Mouse (Mus musculus) mature B cell (primary cell): Measurements from ENCODE around the gene Armc9.

Source experiments
- in situ Hi-C: fragments of 300-500 bp; cut with MboI; formaldehyde crosslinking; loops from 2 replicates; pipeline ENCODE4 v1.14.3; 2019

The Armc9 gene

DNA sequence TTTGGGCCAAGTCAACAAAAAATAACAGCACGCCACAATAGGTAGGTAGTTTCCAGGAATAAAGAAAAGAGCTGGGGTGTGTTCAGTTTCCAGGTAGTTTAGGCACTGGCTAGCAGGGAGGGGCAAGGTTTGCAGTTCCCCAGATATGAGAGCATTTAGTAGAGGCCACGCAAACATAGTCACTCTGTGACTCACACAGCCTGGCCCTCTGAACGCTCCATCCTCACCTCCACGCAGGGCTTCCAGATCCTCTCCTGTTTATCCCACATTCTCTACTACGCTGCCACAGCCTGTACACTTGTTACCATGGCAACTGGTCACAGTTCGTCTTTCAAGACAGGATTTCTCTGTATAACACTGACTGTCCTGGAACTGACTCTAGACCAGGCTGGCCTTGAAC is 70.6 kb downstream of the Armc9 start:
- in situ Hi-C loops: no loop called here

DNA sequence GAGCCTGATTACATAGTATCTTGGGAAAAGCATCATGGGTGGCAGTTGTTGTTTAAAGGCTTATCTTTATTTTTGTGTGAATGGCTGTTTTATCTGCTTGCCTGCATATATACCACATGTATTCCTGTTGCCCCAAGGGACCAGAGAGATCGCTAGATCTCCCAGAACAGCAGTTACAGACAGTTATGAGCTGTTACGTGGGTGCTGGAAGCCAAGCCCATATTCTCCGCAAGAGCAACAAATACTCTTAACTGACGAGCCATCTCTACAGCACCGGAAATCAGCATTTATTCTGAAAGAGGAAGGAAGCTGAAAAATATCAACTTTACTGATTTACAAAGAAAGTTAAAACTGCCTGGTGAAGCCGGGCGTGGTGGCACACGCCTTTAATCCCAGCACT is 74.1 kb downstream of the Armc9 start:
- in situ Hi-C loops: no loop called here

DNA sequence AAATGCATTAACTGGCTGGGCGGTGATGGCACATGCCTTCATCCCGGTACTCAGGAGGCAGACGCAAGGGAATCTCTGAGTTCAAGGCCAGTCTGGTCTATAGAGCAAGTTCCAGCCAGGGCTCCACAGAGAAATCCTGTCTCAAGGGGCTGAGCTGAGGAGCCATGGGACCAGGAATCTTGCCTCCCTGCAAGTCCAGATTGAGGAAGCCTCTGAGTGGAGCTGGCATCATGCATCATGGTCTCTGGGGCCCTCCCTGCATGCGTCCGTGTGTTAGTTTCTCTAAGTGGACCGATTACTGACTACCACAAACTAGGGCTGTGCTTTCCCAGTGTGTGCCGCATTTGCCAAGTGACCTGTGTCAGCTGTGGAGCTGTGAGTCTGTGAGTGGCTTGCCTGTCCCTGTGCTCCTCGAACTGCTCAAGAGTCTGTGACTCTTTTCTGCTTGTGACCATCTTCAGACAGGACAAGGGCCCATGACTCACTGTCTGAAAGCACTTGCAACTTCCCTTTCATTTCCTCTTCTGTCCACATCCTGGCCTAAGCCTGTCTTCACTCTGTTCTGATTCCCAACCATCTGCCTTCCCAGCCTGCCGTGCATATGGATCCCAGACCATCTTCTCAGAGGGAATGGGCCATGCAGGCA is 74.7 kb downstream of the Armc9 start:
- in situ Hi-C loops: no loop called here

DNA sequence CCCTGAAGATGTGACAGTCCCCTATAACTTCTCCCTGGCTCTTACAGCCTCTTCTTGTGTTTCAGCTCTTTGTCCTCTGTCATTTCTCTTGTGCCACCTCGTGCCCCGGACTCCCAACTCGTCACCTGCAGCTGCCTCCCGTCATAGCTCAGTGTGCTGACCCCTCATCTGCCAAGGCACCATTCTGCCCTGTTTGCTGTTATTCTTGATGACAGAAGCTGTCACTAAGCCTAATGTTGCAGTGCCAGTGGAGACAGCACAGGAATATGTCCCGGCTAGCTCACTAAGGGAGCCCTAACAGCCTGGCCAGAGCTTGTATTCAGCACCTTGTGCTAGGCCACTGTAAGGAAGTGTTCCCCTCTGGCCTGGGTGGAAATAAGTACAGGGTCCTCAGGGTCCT is 78.1 kb downstream of the Armc9 start:
- in situ Hi-C loops: no loop called here

DNA sequence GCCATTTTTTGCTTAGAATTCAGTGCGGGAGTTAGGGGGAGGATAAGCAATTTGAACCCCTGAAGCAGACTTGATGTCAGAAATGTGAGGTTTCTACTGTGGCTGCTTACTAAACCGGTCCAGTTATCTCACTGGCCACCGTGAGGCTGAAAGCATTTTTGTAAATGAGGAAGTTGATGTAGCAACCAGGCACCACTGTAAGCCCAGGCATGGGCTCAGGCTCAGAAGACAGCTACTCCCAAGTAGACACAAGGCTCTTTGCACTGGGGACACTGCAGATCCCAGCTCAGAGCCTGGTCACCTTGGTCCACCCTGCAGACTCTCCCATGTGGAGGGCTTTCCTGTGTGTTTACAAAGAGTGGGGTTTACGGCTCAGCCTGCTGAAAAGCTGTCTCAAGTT is 79.2 kb downstream of the Armc9 start:
- in situ Hi-C loops: no loop called here

DNA sequence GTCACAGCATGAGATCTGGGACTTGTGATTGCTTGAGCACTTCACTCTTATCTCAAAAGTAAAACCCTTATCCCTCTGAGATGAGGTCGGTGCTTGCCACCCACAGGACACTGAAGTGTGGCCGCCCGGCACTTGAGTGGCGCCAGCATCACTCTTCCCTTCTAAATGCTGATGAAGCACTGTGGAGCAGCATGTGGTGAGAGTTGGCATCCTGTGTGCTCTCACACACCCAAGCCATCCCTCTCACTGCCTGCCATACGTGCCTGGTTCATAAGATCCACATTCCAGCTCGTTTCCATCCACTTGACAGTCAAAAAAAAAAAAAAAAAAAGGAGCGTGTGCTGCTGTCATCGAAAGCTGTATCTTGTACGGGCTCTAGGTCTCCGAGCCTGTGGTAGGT is 80.5 kb downstream of the Armc9 start:
- in situ Hi-C loops: no loop called here

DNA sequence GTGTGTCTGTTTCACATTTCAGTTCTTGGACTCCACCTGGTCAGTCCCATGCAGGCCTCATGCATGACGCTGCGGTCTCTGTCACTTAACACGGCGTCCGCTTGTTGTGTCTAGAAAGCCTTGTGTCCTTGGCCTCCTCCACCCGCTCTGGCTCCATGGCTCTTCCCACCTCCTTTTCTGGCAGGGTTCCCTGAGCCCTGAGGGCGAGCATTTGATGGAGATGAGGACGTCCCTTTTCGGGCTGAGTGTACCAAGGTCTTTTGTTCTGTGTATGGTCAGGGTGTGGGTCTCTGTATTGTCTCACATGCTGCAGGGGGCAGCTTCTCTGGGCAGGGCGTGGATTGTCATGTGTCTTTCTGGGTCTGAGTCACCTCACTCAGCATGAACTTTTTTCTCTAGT is 81.9 kb downstream of the Armc9 start:
- in situ Hi-C loops: no loop called here

DNA sequence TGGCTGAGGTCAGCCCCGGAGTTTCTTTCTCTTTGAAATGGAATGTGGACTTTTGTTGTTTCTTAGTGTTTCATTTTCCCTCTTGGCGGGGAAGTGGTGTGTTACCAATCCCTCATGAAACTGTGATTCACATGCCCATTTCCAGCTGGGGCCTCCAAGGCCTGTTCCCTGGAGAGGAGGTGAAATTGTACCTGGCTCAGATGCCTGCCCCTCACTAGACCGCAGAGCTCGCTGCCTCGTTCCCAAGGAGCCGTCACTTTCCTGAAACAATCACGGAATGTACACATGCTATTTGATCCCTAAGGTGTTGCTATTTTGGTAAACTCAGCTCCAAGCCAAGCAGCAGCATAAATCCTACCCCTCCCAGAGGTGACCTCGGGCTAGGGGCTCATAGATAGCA is 84.4 kb downstream of the Armc9 start:
- in situ Hi-C loops: no loop called here

DNA sequence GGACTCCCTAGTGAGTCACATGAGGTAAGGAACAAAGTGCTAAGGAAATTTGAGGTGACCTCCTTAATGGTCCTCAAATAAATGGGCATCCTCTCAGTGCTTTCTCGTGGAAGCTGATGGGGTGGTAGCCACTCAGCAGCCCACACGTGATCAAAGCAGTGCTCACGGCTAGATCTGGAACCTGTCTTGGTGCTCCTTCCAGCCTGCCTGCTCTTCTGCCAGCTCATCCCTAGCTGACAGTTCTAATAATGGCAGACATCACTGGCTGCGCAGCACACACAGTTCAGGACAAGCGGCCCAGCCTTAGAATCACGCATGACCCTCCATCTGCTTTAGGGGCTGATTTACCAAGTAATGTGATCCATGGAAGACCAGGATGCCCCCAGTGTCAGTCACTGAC is 85.3 kb downstream of the Armc9 start:
- in situ Hi-C loops: no loop called here

DNA sequence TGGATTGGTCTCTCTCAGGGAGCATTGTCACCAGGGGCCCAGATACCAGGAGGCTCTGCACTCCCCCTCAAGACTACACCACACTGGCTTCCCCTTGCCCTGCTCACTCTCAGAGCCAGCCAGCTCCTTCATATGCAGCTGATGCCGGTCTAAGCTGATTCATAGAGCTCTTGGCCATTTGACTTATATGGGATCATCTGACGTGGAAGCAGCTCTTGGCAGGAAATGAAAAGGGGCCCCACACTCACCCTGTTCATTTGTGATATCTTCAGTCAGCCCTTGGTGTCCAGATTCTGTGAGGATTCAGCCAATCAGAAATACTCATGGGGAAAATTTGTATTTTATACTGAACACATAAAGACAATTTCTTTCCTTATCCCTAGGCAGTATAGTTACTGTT is 86.4 kb downstream of the Armc9 start:
- in situ Hi-C loops: no loop called here

DNA sequence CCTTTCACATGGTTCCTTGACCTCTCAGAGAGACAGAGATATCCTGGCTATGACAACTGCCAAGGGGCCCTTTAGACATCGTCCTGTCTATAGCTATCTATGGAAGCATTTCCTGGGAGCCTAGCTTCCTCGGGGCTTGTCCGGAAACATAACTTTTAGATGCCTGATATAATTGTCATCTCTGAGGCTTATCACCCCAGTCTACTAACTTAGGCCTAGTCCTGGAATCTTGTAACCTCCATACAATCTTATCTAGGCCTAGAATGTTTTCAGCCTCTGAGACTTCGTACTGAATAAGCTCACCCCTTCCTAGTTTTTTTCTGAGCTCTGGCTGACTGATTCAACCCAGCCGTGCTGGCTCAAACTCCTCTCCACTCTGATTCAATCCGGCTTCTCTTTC is 88.9 kb downstream of the Armc9 start:
- in situ Hi-C loops: no loop called here

DNA sequence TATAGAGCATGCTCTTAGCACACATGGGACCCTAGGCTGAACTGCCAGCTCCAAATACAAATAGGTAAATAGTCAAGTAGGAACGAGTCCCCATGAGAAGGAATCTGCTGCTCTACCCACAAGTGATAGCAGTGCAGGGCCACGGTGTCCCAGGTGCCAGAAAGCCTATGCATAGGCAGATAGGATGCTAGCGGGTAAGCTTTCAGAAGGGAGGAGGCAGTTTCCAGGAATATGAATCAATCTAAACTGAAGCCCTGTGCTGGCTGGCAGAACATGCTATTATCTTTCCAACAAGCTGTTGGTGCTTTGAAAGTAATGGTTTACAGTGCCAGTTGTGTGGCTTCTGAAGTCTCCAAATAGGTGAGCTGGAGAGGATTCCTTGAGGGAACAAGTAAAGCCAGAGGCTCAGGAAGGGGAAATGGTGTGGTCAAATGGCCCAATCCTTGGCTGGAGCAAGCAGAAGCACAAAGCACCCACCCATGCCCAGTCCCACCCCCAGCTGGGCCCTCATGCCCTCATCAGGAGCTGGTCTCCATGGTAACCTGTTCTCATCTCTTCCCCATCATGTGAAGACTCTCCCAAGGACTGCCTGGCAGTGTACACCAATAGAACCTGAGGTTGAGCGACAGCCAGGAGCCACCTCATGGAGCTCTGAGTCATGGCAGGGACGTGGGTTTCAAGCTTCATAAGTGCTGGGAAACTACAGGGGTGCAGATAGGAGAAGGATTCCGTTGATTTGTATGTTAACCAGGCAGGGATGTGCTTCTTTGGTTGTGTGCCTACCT is 90.9 kb downstream of the Armc9 start:
- in situ Hi-C loops: no loop called here

DNA sequence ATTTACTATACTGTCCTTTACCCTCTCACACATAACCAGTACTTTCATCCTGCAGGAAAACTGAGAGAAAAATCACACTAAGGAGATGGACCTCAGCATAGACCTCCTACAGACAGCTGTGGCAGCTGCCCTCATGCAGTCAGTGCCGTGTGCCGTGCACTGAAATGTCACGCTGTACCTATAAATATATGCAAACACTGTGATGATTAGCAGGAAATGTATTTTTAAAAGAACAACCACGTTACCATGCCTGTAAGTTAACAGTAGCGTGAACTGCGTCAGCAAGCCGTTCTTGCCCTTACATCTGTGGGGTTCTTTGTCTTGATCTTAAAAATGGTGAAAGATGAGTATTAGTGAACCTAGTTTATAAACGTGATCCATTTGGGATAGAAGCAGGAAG is 98.8 kb downstream of the Armc9 start:
- in situ Hi-C loops: no loop called here

DNA sequence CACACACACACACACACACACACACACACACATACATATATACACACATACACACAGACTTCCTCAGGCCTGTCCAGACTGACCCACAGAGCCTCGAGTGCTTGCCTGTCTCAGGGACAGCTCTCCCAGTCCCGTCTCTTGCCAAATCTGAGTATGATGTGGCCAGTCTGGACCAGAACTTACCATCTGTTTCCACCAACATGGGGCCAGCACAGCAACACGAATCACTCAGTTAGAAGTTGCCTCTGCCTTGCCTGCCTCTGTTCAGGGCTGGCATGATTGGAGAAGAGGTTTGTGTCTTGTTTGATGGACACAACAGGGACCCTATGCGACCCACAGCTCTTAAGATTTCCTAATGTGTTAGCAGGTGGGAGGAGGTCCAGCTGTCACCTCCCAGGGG is 101.7 kb downstream of the Armc9 start:
- in situ Hi-C loops: no loop called here

DNA sequence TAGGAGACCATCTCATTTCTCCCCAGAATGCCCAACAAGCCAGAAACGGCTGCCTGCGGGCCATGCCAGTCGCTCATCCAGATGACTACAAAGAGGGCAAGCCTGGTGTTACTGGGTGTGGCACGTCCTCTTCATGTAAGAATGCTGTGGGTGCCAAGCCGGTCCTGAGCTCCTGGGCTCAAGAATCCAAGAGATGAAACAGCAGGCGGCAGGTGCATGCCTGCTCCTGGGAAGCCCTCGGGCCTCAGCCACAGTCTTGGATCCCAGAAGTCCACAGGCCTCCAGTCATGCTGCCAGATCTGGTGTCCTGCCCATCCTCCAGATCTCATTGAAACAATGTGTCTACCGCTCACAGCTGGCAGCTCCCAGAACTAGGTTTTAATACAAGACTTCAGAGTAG is 102.6 kb downstream of the Armc9 start:
- in situ Hi-C loops: no loop called here

DNA sequence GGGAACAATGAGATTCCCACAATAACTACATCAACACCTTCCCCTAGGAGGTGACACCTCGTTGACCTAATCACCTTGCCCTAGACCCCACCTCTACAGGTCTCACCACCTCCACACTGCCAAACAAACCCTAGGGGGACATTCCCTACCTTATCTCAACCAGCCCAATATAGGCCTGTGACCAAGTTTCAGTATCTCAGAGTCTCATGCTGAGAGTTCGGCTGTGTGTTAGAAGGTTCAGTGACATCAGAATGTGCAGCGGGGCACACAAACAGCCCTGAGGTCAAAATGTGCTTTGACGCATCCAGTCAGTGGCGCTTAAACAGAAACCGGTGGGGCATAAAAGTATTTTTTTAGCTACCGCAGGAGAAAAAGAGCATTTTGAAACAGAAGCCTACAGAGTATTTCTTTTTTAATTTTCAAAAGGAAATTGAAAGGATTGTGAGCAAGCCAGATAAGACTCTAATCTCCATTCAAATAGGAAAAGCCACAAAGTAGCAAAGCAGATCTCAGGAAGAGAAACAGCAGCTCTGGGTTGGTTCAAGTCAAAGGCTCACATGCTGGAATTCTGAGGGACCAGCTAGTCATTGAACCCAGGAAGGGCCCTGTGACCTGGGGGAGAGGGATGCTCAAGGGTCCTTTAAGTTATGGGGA is 103.7 kb downstream of the Armc9 start:
- in situ Hi-C loops: no loop called here

DNA sequence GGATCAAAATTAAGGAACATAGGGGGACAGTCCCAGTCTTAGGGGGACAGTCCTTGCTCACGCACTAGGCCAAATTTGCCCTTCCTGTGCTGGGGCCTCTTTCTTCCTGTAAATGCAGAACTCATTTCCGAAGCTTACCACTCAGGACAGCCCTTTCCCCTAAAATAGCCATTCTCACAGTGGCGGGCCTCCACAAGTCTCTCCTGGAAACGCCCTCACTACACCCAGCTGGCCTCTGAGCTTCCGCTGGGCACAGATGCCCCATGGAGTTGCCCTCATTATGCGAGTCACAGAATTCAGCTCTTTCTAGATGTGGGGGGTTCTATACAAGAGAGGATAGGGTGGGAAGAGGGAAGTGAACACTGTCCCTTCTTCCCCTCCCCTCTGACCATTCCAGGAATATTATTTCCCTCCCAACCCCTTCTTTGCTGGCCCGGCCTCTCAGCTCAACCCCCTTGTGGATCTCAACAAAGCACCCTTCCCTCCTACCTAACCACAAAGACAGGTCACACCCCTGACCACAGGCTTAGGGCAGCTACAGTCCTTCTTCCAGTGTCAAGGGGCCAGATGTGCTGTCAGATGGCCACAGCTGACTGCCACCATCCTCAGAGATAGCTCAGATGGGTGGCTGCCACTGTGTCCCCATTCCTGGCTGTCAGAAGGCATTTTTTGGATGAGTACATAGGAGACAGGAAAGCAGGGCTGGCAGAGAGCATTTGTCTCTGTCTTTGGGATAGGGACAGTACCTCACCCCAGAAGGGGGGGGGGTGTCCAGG is 109.2 kb downstream of the Armc9 start:
- in situ Hi-C loops: no loop called here

DNA sequence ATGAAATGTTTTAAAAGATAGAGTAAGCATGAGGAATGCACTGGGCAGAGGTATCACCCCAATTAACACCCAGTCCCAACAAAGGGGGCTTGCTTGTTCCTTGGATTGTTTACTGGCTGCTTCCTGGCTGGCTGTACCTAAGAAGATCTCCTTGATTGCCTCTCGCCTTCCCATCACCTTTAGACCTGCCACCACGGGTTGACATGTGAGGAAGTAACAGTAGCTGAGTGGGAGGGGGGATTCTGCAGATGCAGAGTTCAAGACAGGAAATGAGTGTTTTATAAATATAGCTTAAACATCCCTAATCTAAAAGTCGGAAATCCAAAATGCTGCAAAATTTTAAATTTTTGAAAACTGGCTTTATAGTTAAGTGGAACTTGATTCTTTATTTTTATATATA is 110.5 kb downstream of the Armc9 start:
- in situ Hi-C loops: no loop called here

DNA sequence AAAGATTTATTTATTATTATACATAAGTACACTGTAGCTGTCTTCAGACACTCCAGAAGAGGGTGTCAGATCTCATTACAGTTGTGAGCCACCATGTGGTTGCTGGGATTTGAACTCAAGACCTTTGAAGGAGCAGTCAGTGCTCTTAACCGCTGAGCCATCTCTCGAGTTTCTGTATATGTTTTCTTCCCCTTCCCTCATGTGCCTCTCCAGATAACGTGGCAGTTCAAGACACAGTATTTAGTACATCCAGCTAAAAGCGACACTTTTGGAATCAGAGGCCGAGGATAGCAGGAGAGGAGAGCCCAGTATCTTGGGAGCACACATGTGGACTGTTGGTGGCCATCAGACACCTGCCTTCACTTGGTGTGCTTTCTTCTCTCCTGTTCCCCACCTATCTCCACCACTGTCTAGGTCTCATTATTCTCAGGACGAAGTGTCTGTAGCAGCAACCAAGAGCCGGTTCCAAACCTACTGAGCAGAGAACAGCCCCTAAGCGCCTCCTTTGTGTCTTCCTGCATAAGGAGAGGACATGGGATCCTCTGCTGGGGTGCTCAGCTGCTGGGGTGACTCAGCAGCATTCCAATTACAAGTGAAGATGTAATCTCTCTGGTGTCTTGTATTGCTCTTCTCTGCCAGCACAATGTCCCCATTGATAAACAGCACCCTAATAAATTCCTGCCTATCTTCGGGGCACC is 114.1 kb downstream of the Armc9 start:
- in situ Hi-C loops: no loop called here

DNA sequence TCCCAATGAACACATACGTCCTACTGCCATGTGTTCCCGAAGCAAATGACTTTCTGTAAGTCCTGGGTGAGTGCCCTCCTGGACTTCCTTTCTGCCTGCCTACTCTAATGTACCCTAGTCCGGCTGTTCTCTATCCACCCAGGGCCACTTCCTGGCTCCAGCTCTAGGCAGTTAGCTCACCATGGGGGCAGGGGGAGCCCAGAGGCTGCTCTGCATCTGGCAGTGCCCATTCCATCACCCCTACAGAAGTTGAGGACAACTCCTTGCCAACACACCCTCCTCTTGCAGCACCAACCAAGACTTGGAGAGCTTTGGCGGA is 114.6 kb downstream of the Armc9 start:
- in situ Hi-C loops: no loop called here

DNA sequence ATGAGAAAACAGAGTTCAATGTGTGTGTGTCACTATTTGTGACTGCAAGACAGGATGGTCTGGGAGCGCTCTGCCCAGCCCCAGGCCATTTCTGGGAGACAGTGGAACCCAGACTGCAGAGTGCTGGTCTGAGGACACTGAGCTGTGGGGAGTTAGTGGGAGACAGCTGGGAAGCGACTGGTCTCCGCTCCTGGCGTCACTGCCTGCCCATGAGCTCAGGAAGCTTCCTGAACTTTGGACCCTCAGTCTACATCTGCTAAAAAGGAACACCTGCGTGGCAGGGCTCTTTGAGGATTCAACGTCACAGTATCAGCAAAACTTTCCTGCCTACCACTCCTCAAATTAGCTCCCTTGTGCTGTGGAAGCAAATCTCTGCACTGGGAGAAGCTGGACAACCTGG is 117.1 kb downstream of the Armc9 start:
- in situ Hi-C loops: no loop called here

DNA sequence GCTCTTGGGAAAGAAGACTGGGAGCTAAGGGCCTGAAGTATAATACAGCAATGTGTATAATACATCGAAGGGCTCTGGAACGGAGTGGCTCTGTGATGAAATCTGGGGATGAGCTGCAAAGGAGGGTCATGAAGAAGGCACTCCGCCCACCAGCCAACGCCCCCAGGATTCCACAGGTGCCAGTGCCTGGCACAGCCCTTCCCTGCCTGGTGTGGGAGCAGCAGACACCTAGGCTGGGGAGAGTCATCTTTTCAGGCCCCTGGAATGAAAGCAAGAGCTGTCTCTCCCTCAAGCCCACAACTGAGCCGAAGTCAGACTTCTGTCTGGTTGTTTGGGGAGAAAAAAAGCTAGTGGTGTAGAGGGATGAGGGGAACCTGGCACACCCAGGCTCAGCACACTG is 122.5 kb downstream of the Armc9 start:
- in situ Hi-C loops: no loop called here
